Mouse (Mus musculus): ENCODE data around the gene Insl3. TPM values are rescaled to one million over a fixed set of nuclear protein-coding genes. Genes with fewer than 3 reads are reported as not detected.
A peak's percentile ranks its signal among the peaks of the same experiment; 100 is the strongest.

Insl3 gene
- total and polyA plus RNA-seq, 3 experiments = 0.54 to 4.4 TPM; not detected in 1

- Histone ChIP-seq H3K9me3 (replicated peaks; ENCODE audit: insufficient read depth, low read length) (no peaks in the 10 kb centered on the region), H3K27me3 (ENCODE audit: control insufficient read depth in 1 of 2, insufficient read depth in 2 of 2, low read length in 2 of 2) (no peaks in the 10 kb centered on the region), H3K79me2 (ENCODE audit: control insufficient read depth, insufficient read depth, low read length, poor library complexity) (peaks cover 1% of the 10 kb centered on the region; the same call in 1 of the 2 replicates), H3K27ac (ENCODE audit: control insufficient read depth, low read depth, low read length) (peak overlapping the region; percentile 69), H3K9ac (ENCODE audit: control insufficient read depth, low read depth, low read length, poor library complexity, severe bottlenecking) (peak overlapping the region; percentile 96), H3K4me3 (ENCODE audit: control insufficient read depth in 1 of 2, insufficient read depth in 1 of 2, low read depth in 2 of 2, low read length in 2 of 2) (peak overlapping the region; percentile 68 to 85), H3K4me1 (ENCODE audit: control insufficient read depth in 1 of 2, insufficient read depth in 2 of 2, low read length in 2 of 2) (peaks cover 2 to 13% of the 10 kb centered on the region in 2 experiments; a peak in 2 of 4 replicates), H3K36me3 (ENCODE audit: control insufficient read depth in 1 of 2, insufficient read depth in 2 of 2, low read length in 2 of 2) (peaks cover 0 to 4% of the 10 kb centered on the region in 2 experiments; a peak in 1 of 4 replicates)
- TF ChIP-seq BHLHE40 (IDR thresholded peaks at IDR 0.05; ENCODE audit: borderline replicate concordance, low read depth, low read length) = no peak
- TF ChIP-seq ETS1 (IDR thresholded peaks at IDR 0.05; ENCODE audit: low read depth, low read length) = no peak
- no peak for TF ChIP-seq UBTF (IDR thresholded peaks at IDR 0.05; ENCODE audit: borderline replicate concordance, insufficient read depth, low read depth, low read length)
- TF ChIP-seq NELFE (IDR thresholded peaks at IDR 0.05; ENCODE audit: low read depth, low read length) = no peak
- TF ChIP-seq SMC3 (IDR thresholded peaks at IDR 0.05; ENCODE audit: low read depth, low read length) = no peak
- no peak for TF ChIP-seq MYC (IDR thresholded peaks at IDR 0.05; ENCODE audit: low read depth, low read length)
- TF ChIP-seq ZNF384 (IDR thresholded peaks at IDR 0.05; ENCODE audit: low read depth, low read length) = no peak
- TF ChIP-seq MAZ (IDR thresholded peaks at IDR 0.05; ENCODE audit: low read depth, low read length) = no peak
- no peak for TF ChIP-seq TAL1 (IDR thresholded peaks at IDR 0.05; ENCODE audit: low read length)
- TF ChIP-seq KAT2A (conservative IDR thresholded peaks at IDR 0.05; ENCODE audit: low read depth, low read length) = no peak
- TF ChIP-seq MAFK (IDR thresholded peaks at IDR 0.05; ENCODE audit: borderline replicate concordance, low read depth, low read length) = no peak
- TF ChIP-seq TBP (IDR thresholded peaks at IDR 0.05; ENCODE audit: low read depth, low read length) = no peak
- TF ChIP-seq USF2 (IDR thresholded peaks at IDR 0.05; ENCODE audit: borderline replicate concordance in 1 of 2, insufficient read depth in 1 of 2, low read depth in 1 of 2, low read length in 2 of 2) = no peak
- TF ChIP-seq ZMIZ1 (IDR thresholded peaks at IDR 0.05; ENCODE audit: low read depth, low read length) = no peak
- no peak for TF ChIP-seq POLR2AphosphoS5 (IDR thresholded peaks at IDR 0.05; ENCODE audit: borderline replicate concordance, low read depth, low read length)
- no peak for TF ChIP-seq CHD2 (IDR thresholded peaks at IDR 0.05; ENCODE audit: low read length)
- no peak for TF ChIP-seq ELF1 (IDR thresholded peaks at IDR 0.05; ENCODE audit: low read depth, low read length)
- DNase-seq (ENCODE audit: low read depth, low spot score) = no peak
Observed at GRCm38 (mm10) chr8:71676803-71677202, 12.2 kb upstream of the Insl3 start.

GRCm38 (mm10) chr8:71677555-71677954 is 11.5 kb upstream of the Insl3 start:
- no peaks in the 10 kb centered on the region for H3K9me3 ChIP-seq (replicated peaks; ENCODE audit: insufficient read depth, low read length)
- TF ChIP-seq ETS1 (IDR thresholded peaks at IDR 0.05; ENCODE audit: low read depth, low read length) (no peak), ZNF384 (IDR thresholded peaks at IDR 0.05; ENCODE audit: low read depth, low read length) (no peak), SMC3 (IDR thresholded peaks at IDR 0.05; ENCODE audit: low read depth, low read length) (no peak), MAZ (IDR thresholded peaks at IDR 0.05; ENCODE audit: low read depth, low read length) (no peak), NRF1 (IDR thresholded peaks at IDR 0.05; ENCODE audit: insufficient read depth, low read depth, low read length, poor library complexity, severe bottlenecking) (no peak), ZKSCAN1 (IDR thresholded peaks at IDR 0.05; ENCODE audit: low read depth, low read length) (no peak), ELF1 (IDR thresholded peaks at IDR 0.05; ENCODE audit: low read depth, low read length) (no peak), MAFK (IDR thresholded peaks at IDR 0.05; ENCODE audit: borderline replicate concordance, low read depth, low read length) (no peak)
- peaks cover 2 to 13% of the 10 kb centered on the region in 2 experiments; a peak in 2 of 4 replicates for H3K4me1 ChIP-seq (ENCODE audit: control insufficient read depth in 1 of 2, insufficient read depth in 2 of 2, low read length in 2 of 2)
- no peak overlapping the region for H3K9ac ChIP-seq (ENCODE audit: control insufficient read depth, low read depth, low read length, poor library complexity, severe bottlenecking)
- no peak overlapping the region for H3K27ac ChIP-seq (ENCODE audit: control insufficient read depth, low read depth, low read length)
- no peaks in the 10 kb centered on the region for H3K27me3 ChIP-seq (ENCODE audit: control insufficient read depth in 1 of 2, insufficient read depth in 2 of 2, low read length in 2 of 2)
- H3K79me2 ChIP-seq (ENCODE audit: control insufficient read depth, insufficient read depth, low read length, poor library complexity) = peaks cover 1% of the 10 kb centered on the region; the same call in 1 of the 2 replicates
- no peak for DNase-seq (ENCODE audit: low read depth, low spot score)
- H3K36me3 ChIP-seq (ENCODE audit: control insufficient read depth in 1 of 2, insufficient read depth in 2 of 2, low read length in 2 of 2) = peaks cover 0 to 4% of the 10 kb centered on the region in 2 experiments; a peak in 1 of 4 replicates
- no peak overlapping the region for H3K4me3 ChIP-seq (ENCODE audit: control insufficient read depth in 1 of 2, insufficient read depth in 1 of 2, low read depth in 2 of 2, low read length in 2 of 2)
